Mouse (Mus musculus) left cerebral cortex, adult 11 months (tissue): Measurements from ENCODE around the gene Slc6a16.
A peak's percentile ranks its signal among the peaks of the same experiment; 100 is the strongest.
"Not testable (repeated sequence)": the region's sequence is repeated elsewhere in the genome, so short reads cannot be mapped to it uniquely, and the experiment has no call there.

Experiments
- DNase-seq: peaks from one replicate; pipeline ENCODE4 v3.0.0; 2022; ENCODE audit warnings: low spot score

The Slc6a16 gene

DNA sequence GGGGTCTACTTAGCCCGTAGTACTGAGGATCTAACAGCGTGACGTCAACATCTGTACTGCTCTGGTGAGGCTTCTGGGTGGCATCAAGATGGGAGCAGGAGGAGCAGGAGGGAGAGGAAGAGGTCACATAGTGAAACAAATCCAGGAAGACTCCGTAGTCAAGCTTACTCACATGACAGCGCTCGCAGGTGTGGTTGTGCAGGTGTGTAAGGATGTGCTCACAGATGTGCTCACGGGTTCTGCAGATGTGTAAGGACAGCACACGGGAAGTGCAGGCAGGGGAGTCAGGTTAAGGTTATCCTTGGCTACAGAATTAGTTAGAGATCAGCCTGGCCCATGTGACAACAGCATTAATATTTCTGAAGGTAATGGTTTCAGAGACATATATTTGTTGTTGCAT, 12.9 kb downstream of the Slc6a16 start:
- DNase-seq: no peak

- not testable (repeated sequence) for DNase-seq
Measured at GRCm38 (mm10) chr7:45255822-45256221, 14.9 kb downstream of the Slc6a16 start.

GRCm38 (mm10) chr7:45257063-45257840, 16.4 kb downstream of the Slc6a16 start:
- no peak for DNase-seq

GRCm38 (mm10) chr7:45259281-45259680, 18.4 kb downstream of the Slc6a16 start:
- DNase-seq: no peak

DNA sequence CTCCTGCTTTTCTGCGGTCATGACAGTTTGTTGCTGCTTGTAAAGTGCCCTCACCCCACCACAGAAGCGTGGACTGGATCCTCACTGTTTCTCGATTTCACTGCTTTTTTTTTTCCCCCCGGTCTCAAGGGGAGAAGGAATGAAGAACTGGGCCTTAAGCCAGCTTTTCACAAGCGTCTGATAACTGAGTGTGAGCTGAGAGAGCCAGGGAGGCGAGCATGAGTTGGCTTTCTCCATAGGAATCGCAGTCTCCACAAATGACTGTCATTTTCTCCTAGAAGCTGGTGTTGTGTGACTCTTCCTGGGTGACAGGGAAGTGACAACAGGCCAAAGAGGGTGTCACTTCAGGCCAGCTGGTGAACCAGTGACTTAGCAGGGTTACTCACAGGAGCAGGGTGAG, 21.4 kb downstream of the Slc6a16 start:
- no peak for DNase-seq

DNA sequence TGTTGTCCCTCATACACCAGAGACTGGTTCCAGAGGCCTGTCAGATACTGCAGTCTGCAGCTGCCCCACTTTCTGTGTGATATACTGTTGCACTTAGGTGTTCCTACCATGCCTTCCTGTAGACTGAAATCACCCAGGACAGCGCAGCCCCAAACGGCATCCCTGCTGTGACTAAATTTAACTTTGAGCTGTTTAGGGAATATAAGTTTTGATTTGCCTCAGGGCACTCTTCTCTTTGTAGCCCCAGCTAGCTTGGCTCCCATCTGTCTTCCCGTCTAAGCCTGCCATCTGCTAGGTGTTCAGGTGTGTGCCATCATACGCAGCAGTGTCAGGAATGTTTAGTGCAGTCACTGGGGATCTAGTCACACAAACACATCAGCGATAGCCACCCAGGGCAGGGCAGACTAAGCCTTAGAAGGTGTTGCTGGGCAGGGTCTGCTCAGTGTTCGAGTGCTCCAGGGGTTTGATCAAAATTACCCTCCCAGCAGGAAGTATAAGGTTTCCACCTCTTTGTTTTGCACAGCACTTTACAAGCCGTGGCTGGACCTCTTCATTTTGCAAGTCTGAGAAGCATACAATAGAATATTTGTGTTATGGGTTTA, 22.2 kb downstream of the Slc6a16 start:
- DNase-seq: no peak

- no peak for DNase-seq
Measured at GRCm38 (mm10) chr7:45264348-45264747, 23.5 kb downstream of the Slc6a16 start.

GRCm38 (mm10) chr7:45265518-45265917, 24.6 kb downstream of the Slc6a16 start:
- DNase-seq: no peak

DNA sequence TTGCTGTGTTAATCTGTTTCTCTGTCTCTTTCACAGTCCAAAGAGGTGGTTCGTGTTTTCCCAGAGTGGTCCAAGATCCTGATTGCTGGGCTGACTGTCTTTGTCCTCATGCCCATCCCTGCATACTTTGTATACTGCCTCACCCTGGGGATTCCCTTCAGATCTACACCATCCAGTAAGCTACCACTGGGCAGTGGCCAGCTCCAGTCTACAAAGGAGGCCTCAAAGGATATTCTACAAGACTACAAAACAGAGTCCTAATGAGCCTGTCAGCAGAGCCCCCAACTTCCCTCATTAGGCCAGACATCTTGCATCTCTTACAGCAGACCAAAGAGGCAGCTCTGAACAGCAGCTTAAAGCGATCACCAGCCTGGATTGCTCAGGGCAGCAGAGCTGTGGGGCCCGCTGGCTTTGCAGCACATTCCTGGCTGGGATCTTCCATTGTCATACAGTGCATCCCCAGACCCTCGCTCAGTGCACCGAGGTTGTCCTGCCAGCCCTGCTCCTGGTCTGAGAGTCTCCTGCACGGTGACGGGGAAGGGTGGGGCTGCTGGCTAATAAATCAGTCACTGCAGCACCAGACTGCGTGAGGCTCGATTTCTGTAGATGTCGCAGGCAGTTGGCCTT, 32.0 kb downstream of the Slc6a16 start:
- DNase-seq: no peak

- DNase-seq: no peak
Measured at GRCm38 (mm10) chr7:45273672-45274071, 32.8 kb downstream of the Slc6a16 start.

DNA sequence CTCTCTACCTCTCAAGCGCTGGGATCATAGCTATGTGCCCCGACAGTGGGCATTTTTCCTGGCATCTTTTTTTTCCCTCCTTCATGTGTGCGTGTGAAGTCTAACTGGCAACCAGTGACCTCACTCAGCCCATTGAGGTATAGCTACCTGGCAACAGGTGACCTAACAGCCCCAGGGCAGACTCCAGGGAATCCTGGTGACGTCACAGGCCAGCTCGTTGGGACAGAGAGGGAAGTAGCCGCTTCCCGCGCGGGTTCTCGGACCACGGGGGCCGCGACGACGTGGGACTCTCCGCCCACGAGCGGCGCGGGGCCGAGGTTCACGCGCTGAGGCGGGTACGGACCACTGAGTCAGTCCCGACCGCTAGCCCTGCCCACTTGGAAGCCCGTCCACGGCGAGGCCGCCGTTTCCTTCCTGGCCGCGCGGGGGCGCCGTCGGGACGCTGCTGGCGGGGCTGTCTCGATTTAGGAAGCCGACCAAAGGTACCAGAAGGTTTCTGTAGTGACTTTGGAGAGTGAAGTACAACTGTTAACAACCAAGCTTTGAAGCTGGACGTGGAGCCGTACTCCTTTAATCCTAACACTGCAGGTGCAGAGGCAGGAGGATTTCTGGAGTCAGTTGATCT, 36.4 kb downstream of the Slc6a16 start, which contains the start of gene Slc6a21:
Gene Slc6a21 (plus strand): TSS at position 378 of the 625 bp plus-strand sequence.
- DNase-seq: no peak

DNA sequence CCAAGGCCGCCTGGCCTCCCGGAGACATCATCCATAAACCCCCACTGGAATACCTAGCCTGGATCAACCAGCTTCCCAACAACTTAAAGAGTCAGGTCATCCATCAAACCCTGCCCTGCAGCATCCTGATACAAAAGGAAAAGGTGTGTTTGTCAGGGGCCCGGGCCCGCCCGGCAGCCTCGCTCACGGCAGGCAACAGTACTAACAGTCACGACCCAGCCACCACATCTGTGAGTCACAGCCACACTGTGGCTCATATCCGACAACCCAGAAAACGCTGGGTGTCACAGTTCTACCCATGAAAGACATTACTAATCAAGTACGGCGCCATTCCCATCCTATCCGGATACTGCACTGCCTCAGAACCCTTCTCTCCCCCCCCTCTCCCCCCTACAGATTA, 45.6 kb downstream of the Slc6a16 start:
- no peak for DNase-seq

GRCm38 (mm10) chr7:45296626-45297025, 55.7 kb downstream of the Slc6a16 start:
- DNase-seq: no peak

DNA sequence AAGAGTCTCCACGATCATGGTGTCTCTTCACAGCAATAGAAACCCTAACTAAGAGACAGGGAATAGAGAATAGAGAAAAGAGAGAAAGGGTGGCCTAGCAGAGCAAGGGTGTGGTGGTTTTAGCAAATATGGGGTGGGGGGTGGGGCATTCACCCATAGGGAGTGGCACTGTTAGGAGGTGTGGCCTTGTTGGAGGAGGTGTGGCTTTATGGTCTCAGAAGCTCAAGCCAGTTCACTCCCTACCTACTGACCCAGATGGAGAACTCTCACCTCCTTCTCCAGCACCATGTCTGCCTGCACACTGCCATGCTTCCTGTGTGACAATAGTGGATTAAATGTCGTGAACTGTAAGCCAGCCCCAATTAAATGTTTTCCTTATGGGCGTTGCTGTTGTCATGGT, 56.7 kb downstream of the Slc6a16 start:
- no peak for DNase-seq

- peak; percentile 63 for DNase-seq
Measured at GRCm38 (mm10) chr7:45299752-45300151, 58.9 kb downstream of the Slc6a16 start.

GRCm38 (mm10) chr7:45300270-45300669, 59.4 kb downstream of the Slc6a16 start:
- no peak for DNase-seq

GRCm38 (mm10) chr7:45302626-45303025, 61.7 kb downstream of the Slc6a16 start:
- no peak for DNase-seq

DNA sequence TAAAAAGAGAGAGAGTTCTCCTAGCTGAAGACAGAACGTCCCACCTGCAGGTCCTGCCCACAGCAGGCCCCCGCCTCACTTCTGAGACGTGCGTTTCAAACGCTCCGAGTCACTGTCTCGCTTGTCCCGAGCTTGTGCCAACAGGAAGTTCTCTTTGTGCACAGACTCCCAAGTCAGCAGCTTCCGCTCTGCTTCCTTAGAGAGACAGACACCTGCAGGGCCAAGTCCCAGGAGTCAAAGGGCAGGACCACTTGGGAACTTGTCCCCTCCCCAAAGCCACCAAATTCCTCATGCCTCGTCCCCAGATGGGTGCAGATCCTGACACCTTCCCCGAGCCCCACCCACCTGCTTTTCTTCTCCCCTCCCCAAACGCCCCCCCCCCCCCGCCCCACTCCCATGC, 64.0 kb downstream of the Slc6a16 start:
- DNase-seq: no peak

- peak; percentile 71 for DNase-seq
Measured at GRCm38 (mm10) chr7:45305275-45305674, 64.4 kb downstream of the Slc6a16 start.

DNA sequence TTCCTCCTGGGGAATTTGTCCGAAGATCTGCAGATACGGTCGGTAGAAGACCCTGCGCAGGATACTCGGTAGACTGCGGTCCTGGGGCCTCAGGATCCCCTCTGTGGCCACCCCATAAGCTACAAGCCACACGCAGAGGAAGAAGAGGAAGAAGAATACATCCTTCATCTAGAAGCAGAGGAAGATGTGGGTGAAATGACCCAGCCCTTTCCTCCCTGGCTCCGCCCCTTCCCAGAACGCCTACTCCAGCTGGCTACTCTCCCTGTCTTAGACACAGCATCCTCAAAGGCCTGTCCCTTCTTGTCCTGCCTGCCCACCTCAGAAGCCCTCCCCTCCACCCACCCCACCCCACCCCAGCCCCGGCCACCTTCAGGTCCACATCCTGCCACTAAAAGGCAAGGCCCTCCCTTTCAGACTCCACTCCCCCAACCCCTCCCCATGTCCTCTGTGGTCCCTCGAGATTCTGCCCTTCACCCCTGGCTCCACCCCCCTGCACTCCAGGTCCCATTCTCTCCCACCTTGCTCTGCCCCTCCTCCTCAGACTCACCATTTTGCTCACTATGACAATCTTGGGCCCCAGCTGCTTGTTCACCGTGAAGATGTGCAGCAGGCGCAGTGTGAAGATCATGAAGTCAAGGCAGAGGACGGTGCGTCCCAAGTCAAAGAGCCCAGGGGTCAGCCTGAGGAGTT, 67.8 kb downstream of the Slc6a16 start:
- DNase-seq: no peak

GRCm38 (mm10) chr7:45309455-45309854, 68.6 kb downstream of the Slc6a16 start:
- DNase-seq: no peak

GRCm38 (mm10) chr7:45312023-45312422, 71.1 kb downstream of the Slc6a16 start:
- no peak for DNase-seq
